Mouse (Mus musculus) midbrain, postnatal 0 days (tissue): Measurements from ENCODE around the gene Haus2. TPM values are rescaled to one million over a fixed set of nuclear protein-coding genes. Genes with fewer than 3 reads are reported as not detected.

Experiments
- ATAC-seq: fragments of 200-750 bp; cut with Nextera tagmentation; 2 replicates; pipeline ENCODE4 v1.8.0; 2017; ENCODE audit warnings: moderate number of reproducible peaks, mild to moderate bottlenecking, moderate TSS enrichment, moderate library complexity; ENCODE audit not compliant: low FRiP score
- DNase-seq: peaks from one replicate; pipeline ENCODE4 v3.0.0-alpha.2; 2015; ENCODE audit warnings: low spot score
- H3K27ac ChIP-seq: fragments of 300-500 bp; sonication (generic); 2 replicates; pipeline ENCODE4 v1.5.1; 2014; ENCODE audit warnings: low read depth, mild to moderate bottlenecking, low read length, mixed read lengths
- H3K27me3 ChIP-seq: fragments of 300-500 bp; sonication (generic); 2 replicates; pipeline ENCODE4 v1.6.1; 2014; ENCODE audit warnings: low read length, control low read depth, mixed read lengths; ENCODE audit not compliant: insufficient read depth
- H3K36me3 ChIP-seq: fragments of 300-500 bp; sonication (generic); 2 replicates; pipeline ENCODE4 v1.6.1; 2014; ENCODE audit warnings: low read length, control low read depth, mixed read lengths; ENCODE audit not compliant: insufficient read depth
- H3K4me1 ChIP-seq: fragments of 300-500 bp; sonication (generic); 2 replicates; pipeline ENCODE4 v1.6.1; 2014; ENCODE audit warnings: mild to moderate bottlenecking, control low read depth, antibody characterized with exemption, low read length, mixed read lengths; ENCODE audit not compliant: insufficient read depth
- H3K4me2 ChIP-seq: fragments of 300-500 bp; sonication (generic); 2 replicates; pipeline ENCODE4 v1.6.1; 2014; ENCODE audit warnings: low read depth, mild to moderate bottlenecking, low read length, mixed read lengths; ENCODE audit not compliant: poor library complexity, severe bottlenecking
- H3K4me3 ChIP-seq: fragments of 300-500 bp; sonication (generic); 2 replicates; pipeline ENCODE4 v1.5.1; 2014; ENCODE audit warnings: low read depth, mild to moderate bottlenecking, low read length, moderate library complexity
- H3K9ac ChIP-seq: fragments of 300-500 bp; sonication (generic); replicated peaks from 2 replicates; pipeline ENCODE4 v1.6.1; 2014; ENCODE audit warnings: mild to moderate bottlenecking, low read length, moderate library complexity, mixed read lengths; ENCODE audit not compliant: poor library complexity, severe bottlenecking
- H3K9me3 ChIP-seq: fragments of 300-500 bp; sonication (generic); 2 replicates; pipeline ENCODE4 v1.6.1; 2016; ENCODE audit warnings: low read length, control low read depth
- CTCF ChIP-seq: IDR thresholded peaks from 2 replicates; pipeline ENCODE4 v1.5.1; 2016; ENCODE audit warnings: antibody characterized with exemption, mild to moderate bottlenecking
- WGBS: fragments of 180-500 bp; shearing (Covaris S2); extraction: QIAGEN DNeasy Blood & Tissue Kit; methylation state at CpG from one replicate; pipeline ENCODE4 v1.1.7; 2014; 5-methylcytosine and 5-hydroxymethylcytosine counted together
- polyA plus RNA-seq: library from polyadenylated mRNA; unstranded; fragments of >200 nt; fragmentation: Nextera tagmentation; extraction: Ambion mirVana; gene quantifications from 2 replicates; pipeline ENCODE4 v1.2.1, GENCODE M21; 2015
- total RNA-seq: library from RNA; depleted of rRNA; stranded (reverse); fragments of >200 nt; gene quantifications from 2 replicates; pipeline ENCODE4 v1.2.3, GENCODE M21; 2014

Haus2 gene
- total and polyA plus RNA-seq, 2 experiments from 2014 or later = 24.8 to 32.2 TPM

DNA sequence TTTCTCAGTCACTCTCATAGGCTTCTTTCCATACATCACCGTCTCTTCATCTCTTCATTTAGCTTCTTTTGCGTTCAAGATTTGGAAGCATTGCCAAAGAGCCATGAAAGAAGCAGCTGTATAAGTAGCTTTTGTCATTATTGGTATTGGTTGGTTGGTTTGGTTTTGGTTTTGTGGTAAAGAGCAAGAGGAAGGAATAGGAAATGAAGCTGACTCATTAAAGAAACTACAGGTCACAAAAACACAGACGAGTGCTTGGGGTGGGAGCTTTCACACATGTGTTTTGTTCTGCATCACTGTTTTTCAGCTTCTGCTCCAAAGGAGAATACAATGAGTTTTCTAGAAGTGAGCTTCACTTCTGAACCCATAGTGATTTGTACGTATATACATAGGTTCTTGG is 9.7 kb upstream of the Haus2 start:
- no peaks in the 10 kb centered on the region for H3K4me1 ChIP-seq
- TF ChIP-seq CTCF = no peak
- no peak overlapping the region for H3K9ac ChIP-seq
- DNase-seq (no peak), ATAC-seq (no peak)
- H3K27ac ChIP-seq = no peak overlapping the region
- peaks cover 23% of the 10 kb centered on the region for H3K36me3 ChIP-seq
- no peak overlapping the region for H3K4me3 ChIP-seq
- WGBS = 90% methylated on average over 4 of the region's 4 CpGs
- H3K9me3 ChIP-seq = no peaks in the 10 kb centered on the region
- H3K27me3 ChIP-seq = no peaks in the 10 kb centered on the region
- no peak overlapping the region for H3K4me2 ChIP-seq

GRCm38 (mm10) chr2:120606021-120606690 is 3.0 kb upstream of the Haus2 start:
- Histone ChIP-seq H3K27ac (no peak overlapping the region), H3K36me3 (peaks cover 6% of the 10 kb centered on the region; the same call in 1 of the 2 replicates), H3K9me3 (no peaks in the 10 kb centered on the region), H3K4me2 (no peak overlapping the region), H3K4me3 (no peak overlapping the region), H3K9ac (no peak overlapping the region), H3K4me1 (no peaks in the 10 kb centered on the region; the same call in 1 of the 2 replicates), H3K27me3 (no peaks in the 10 kb centered on the region)
- WGBS = 89% methylated on average over 6 of the region's 6 CpGs
- TF ChIP-seq CTCF = peak; percentile 61
- ATAC-seq (no peak), DNase-seq (no peak)

DNA sequence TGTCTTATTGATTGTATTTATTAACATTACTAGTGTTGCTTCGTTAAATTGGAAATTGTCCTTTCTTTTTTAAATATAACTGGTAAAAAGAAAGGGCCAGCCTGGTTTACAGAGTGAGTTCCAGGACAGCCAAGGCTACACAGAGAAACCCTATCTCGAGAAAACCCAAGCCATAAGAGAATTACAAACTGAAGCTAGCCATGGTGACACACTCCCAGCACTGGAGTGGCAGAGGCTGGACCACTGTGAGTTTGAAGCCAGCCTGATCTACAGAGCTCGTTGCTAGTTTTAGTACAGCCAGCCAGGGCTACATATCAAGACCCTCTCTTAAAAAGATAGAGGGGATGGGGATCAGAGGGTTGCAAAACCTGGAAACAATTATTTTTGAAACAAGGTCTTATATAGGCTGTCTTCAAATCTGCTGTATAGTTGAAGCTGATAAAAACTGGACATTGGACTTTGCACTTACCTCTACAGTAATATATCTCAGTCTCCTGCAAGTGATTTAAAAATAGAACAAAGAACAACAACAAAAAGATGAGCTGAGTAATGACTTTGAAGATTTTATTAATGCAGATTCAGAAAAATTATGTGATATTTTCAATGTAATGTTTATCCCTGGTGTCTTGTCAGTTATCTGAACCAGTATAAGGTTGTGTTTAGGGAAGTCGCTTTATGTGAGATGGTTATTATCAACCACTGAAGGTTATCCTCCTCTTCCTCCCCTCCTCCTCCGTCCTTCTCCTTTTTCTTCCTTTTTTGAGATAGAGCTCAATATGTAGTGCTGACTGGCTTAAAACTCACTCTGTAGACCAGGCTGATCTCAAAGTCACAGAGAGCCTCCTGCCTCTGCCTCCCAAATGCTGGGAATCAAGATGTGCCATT is 7.3 kb downstream of the Haus2 start:
- H3K4me3 ChIP-seq = no peak overlapping the region
- no peak for TF ChIP-seq CTCF
- DNase-seq (no peak), ATAC-seq (no peak)
- no peaks in the 10 kb centered on the region for H3K4me1 ChIP-seq
- H3K36me3 ChIP-seq = peaks cover 20% of the 10 kb centered on the region
- no peak overlapping the region for H3K9ac ChIP-seq
- no peaks in the 10 kb centered on the region for H3K27me3 ChIP-seq
- H3K4me2 ChIP-seq = no peak overlapping the region
- H3K9me3 ChIP-seq = no peaks in the 10 kb centered on the region
- H3K27ac ChIP-seq = no peak overlapping the region
- WGBS = 89% methylated on average over 5 of the region's 5 CpGs

GRCm38 (mm10) chr2:120619538-120619937 is 10.4 kb downstream of the Haus2 start:
- H3K4me1 ChIP-seq = no peaks in the 10 kb centered on the region
- ATAC-seq = no peak
- WGBS = 96% methylated on average over 1 of the region's 1 CpGs
- H3K9ac ChIP-seq = no peak overlapping the region
- no peak overlapping the region for H3K4me3 ChIP-seq
- H3K9me3 ChIP-seq = no peaks in the 10 kb centered on the region
- no peak overlapping the region for H3K27ac ChIP-seq
- H3K27me3 ChIP-seq = no peaks in the 10 kb centered on the region
- peak; percentile 27 for TF ChIP-seq CTCF
- peaks cover 20% of the 10 kb centered on the region for H3K36me3 ChIP-seq
- DNase-seq = no peak
- H3K4me2 ChIP-seq = no peak overlapping the region

DNA sequence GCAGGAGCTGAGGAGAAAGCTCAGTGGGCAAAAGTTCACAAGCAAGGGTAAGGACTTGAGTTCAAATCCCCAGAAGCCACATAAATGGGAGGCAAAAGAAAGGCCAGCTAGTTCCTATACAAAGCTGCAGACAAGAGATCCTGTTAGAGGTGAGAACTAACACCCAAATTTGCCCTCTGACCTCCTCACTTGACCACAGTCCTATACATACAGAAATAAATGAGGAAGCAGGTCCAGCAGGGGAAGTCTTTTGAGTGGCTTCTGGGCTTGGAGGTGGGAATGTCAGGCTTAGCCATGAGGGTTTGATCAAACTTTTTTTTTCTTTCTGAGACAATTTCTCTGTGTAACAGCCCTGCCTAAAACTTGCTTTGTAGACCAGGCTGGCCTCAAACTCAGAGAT is 13.7 kb downstream of the Haus2 start:
- Histone ChIP-seq H3K4me1 (no peaks in the 10 kb centered on the region), H3K27me3 (no peaks in the 10 kb centered on the region), H3K9me3 (no peaks in the 10 kb centered on the region), H3K9ac (no peak overlapping the region), H3K4me2 (no peak overlapping the region), H3K36me3 (peaks cover 10% of the 10 kb centered on the region), H3K27ac (no peak overlapping the region), H3K4me3 (no peak overlapping the region)
- DNase-seq (no peak), ATAC-seq (no peak)
- TF ChIP-seq CTCF = no peak
